28 mouse cellular contexts compared by ENCODE assay signal in genomic region chr4:100034971-100035370, GRCm38 (mm10).
"Had no signal": no experiment of that assay in that cellular context is flagged by ENCODE, and none has a peak within 500 bp of the region (broad histone marks: within the 10 kb centered on the region; RNA-seq: fewer than 3 reads in every experiment).

No protein-coding gene starts in this region.

- H3K4me3 ChIP-seq: heart, embryonic 10.5 days; heart, embryonic 12.5 days; heart, embryonic 13.5 days; heart, embryonic 15.5 days; hindbrain, embryonic 10.5 days; hindbrain, embryonic 12.5 days; hindbrain, embryonic 13.5 days; hindbrain, embryonic 15.5 days; intestine, embryonic 15.5 days; kidney, embryonic 15.5 days; layer of hippocampus, adult 2 months had no signal

- DNase-seq: heart, postnatal 36 days; heart, postnatal 4 days; kidney, adult 11 months; kidney, adult 18-20 months; kidney, adult 2 months; kidney, adult 8-10 months; kidney, adult 9 months; kidney, postnatal 10 days; kidney, postnatal 14 days; kidney, postnatal 25 days; kidney, postnatal 36 days; kidney, postnatal 4 days; layer of hippocampus, adult 9-11 months; layer of hippocampus, postnatal 36 days had no signal

- H3K27ac ChIP-seq: heart, embryonic 10.5 days; heart, embryonic 13.5 days; heart, embryonic 15.5 days; hindbrain, embryonic 10.5 days; hindbrain, embryonic 12.5 days; hindbrain, embryonic 13.5 days; hindbrain, embryonic 14.5 days; hindbrain, embryonic 15.5 days; hindbrain, postnatal 0 days; intestine, embryonic 15.5 days; kidney, embryonic 15.5 days; kidney, postnatal 0 days; layer of hippocampus, adult 2 months had no signal
